Mouse (Mus musculus): ENCODE results near the gene 2310011J03Rik.
A peak's percentile ranks its signal among the peaks of the same experiment; 100 is the strongest.

Gene 2310011J03Rik

GRCm38 (mm10) chr10:80341491-80342304 lies 21.4 kb upstream of the 2310011J03Rik start:
- no peak for DNase-seq

DNA sequence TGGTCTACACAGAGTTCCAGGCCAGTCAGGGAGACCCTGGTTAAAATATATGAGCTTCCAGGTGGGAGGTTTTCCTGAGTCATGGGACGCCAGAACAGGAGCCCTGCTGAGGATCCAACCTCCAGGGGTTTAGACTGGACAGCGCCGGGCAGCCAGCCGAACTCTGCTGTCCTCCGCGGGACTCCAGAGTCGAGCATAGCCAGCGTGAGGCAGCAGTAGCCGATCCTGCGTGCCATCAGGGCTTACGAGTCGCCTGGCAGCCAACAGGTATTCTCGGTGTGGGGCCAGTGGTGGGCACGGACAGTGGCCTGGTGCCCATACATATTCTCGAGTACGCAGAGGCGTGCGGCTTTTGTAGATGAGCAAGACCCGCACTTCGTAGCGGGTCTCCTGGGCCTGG lies 20.7 kb upstream of the 2310011J03Rik start:
- DNase-seq = no peak

GRCm38 (mm10) chr10:80339941-80340750 lies 19.8 kb upstream of the 2310011J03Rik start:
- DNase-seq = peak; percentile 88 to 91

DNA sequence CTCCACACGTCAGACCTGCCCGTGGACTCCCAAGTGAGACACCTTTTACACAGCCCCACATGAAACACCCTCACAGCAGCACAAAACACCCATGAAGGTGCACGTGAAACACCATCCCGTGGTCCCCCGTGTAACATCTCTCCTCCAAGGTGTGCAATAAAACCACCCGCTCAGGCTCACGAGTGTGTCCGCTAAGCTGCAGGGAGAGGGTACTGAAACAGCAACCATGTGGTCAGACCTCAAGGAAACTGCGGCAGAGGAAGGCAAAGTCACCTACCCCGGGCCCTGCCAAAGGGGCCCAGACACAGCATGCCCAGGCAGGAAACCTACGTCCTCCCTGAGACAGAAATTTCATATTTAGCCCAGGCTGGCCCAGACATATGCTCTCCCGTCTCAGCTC lies 15.9 kb upstream of the 2310011J03Rik start:
- no peak for DNase-seq

DNA sequence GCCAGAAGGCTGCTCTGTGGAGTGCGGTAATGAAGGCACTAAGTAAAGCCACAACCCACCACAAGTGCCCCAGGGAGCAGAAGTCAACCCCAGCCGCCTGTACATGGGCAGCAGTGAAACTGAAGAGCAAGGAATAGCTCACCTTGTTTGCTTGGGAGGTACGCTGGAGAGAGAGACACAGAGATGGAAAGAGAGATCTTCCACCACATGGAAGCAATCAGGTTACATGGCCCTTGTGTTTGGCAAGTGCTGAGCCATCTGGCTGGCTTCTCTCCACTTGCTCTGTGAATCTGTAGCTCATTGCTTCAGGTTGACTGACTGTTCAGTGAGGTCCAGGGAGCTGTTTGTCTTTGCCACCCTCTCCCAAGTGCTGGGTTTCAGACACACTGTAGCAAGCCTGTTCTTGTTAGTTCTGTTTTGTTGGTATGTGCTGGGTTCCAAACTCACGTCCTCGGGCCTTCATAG lies 12.2 kb upstream of the 2310011J03Rik start:
- DNase-seq = peak; percentile 53 to 56

DNA sequence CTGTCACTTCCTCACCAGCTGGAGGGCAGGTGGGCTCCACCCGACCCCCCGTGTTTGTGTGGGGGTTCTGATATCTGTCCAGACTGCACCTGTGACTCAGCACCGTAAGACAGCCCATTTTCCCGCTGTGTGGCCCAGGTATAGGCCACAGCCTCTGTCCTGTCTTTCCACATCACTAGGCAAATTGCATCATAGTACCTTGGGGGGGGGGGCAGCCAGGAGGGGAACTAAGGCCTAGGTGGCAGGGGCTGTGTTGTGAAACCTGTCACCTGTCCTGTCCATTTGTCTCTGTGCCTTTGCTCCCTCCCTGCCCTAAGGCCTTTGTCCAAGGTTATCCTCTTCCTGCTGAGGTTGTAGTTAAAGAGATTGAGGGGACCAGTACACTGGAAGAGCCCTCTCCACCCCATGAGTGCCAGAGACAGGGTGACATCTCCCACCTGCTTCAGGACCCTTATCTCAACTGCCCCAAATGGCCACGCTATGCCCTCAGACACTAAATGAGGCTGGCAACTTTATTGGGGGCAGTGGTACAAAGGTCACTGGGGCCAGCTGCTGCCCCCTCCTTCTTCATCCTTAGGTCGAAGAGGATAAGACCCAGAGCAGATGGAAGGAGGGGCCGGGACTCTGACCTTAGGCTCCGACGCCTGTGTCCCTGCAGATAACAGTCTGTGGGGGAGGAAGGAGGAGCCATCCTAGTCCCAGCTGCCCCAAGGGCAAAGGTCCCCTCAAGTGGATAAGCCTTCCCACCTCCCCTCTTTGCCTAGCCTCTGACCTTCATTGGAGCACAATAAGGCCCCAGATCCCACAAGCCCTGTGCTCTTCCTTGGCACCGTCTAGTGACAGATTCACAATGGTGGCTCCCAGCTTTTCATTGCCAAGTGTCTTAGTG lies 11.5 kb upstream of the 2310011J03Rik start:
- DNase-seq = no peak

DNA sequence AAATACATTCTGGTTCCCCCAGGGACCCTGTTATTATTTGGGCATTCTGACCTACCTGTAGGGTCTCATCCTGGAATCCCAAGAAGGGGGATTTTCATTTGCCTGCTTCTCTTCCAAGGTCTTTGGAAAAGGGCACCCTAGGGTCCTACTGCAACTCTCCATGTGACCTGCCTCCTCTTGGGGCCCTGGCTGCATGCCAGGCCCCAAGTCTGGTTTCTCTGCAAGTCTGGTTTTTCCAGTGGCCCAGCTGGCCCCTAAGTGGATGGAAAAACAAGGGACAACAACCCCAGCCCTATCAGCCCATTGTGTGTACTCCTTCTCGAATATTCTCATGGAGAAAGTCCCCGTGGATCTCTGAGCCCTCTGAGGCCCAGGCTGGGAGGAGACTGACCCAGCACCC lies 10.6 kb upstream of the 2310011J03Rik start:
- DNase-seq = no peak

- no peak for DNase-seq
Observed at GRCm38 (mm10) chr10:80330084-80330483, 9.7 kb upstream of the 2310011J03Rik start.

DNA sequence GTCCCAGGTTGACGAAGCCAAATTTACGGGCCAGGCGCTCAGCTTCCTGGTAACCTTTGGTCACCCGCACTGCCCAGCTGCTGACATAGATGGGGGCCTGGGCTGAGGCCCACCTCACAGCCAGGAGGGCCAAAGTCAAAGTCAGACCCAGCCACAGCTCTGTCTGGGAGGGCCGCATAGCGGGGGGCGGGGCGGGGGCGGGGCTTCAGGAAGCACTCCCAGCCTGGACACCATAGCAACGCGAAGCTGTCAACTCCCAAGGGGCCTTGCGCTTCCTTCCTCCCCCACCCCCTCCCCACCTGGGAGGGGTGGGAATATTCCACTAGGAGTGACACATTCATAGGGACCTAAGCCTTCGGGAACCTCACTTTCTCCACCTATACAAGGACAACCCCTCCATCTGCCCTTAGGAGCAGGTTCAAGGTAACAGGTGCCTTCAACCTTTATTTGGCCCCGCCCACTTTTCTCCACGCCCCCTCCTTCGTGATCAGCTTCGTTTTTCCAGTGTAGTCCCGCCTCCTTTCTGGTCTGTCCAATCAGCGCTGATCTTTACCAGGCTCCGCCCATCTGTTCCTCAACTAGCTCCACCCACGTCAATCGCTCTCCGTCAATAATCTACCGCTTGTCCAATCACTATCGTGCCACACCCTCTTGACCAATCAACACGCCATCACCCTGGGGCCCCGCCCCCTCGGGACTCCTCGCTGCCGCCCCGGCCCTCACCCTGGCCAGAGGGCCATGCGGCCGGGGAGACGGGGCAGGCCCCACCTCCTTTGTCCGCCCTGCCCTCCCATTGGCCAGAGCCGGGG lies 9.1 kb upstream of the 2310011J03Rik start, which contains the start of the genes Pcsk4 and Reep6:
Gene Pcsk4, minus strand, starts transcription at position 226 of the 809 bp plus-strand sequence.
Gene Reep6, plus strand, starts transcription at position 681 of the 809 bp plus-strand sequence.
- peak; percentile 91 to 97 for DNase-seq

GRCm38 (mm10) chr10:80325045-80325444 lies 4.7 kb upstream of the 2310011J03Rik start:
- DNase-seq = no peak

DNA sequence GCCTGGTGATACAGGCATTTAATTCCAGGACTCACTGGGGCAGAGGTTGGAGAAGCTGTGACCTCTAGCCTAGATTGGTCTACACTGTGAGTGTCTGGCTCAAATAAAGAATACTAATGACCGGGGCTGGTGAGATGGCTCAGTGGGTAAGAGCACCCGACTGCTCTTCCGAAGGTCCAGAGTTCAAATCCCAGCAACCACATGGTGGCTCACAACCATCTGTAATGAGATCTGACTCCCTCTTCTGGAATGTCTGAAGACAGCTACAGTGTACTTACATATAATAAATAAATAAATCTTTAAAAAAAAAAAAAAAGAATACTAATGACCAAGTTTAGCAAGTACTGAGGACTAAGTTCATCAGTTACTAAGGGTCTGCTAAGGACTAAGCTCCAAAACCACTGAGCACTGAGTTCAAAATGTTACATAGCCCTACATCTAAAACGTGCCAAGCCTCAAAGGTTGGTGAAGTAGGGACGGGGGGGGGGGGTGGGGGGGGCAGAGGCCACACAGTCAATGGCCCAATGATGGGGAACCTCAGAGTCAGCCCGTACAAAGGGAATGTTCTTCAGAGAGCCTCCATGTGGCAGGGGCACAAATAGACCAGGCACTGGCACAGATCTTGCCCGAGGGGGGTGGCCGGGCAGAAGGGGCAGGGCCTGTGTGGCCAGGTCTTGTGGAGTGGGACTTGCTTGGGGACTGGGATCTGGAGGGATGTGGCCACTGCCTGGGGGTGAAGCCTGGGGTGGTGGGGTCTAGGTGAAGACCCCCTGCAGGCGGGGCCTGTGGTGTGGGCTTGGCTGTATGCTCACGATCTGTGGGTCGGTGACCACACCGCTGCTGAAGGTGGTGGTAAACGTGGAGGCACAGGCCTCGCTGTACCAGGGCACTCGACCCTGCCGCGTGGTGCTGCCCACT lies 4.0 kb upstream of the 2310011J03Rik start:
- DNase-seq = no peak

GRCm38 (mm10) chr10:80323261-80324119 lies 3.2 kb upstream of the 2310011J03Rik start:
- peak; percentile 57 to 72 for DNase-seq

- no peak for DNase-seq
Observed at GRCm38 (mm10) chr10:80322811-80323211, 2.5 kb upstream of the 2310011J03Rik start.

GRCm38 (mm10) chr10:80321670-80322581 lies 1.6 kb upstream of the 2310011J03Rik start:
- no peak for DNase-seq

GRCm38 (mm10) chr10:80321014-80321669 lies 805 bp upstream of the 2310011J03Rik start:
- no peak for DNase-seq

- DNase-seq = no peak
Observed at GRCm38 (mm10) chr10:80317011-80317410, 3.3 kb downstream of the 2310011J03Rik start.

DNA sequence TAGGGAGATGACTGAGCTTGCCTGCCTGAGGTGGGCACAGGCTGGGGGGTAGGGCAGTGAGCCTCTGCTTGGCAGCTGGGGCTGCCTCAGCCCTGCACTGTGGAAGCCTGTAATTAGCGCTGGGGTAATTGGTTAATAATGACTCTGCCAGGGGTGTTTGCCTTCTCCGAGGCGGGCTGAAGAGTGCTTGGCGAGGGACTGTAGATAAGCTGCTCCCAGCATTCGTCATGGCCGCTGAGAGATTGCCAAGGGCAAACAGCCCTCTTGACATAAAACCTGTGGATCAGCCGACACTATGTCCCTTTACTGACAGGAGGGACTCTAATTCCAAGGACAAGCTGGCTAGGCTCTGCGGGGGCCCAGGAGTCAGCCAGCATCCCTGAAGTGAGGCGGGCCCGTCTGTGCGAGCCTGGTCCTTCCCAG lies 4.0 kb downstream of the 2310011J03Rik start:
- no peak for DNase-seq

DNA sequence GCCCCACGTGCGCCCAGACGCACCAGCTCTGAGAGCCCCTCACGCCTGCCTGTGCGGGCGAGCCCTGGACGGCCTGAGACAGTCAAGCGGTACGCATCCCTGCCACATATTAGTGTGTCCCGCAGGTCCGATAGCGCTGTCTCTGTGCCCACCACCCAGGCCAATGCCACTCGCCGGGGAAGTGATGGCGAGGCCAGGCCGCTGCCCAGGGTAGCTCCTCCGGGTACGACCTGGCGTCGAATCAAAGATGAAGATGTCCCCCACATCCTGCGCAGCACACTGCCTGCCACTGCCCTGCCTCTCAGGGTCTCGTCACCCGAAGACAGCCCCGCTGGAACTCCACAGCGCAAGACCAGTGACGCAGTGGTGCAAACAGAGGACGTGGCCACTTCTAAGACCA lies 5.0 kb downstream of the 2310011J03Rik start:
- DNase-seq = no peak
